Mouse (Mus musculus): ENCODE results near the gene Wipf2.

Gene Wipf2

DNA sequence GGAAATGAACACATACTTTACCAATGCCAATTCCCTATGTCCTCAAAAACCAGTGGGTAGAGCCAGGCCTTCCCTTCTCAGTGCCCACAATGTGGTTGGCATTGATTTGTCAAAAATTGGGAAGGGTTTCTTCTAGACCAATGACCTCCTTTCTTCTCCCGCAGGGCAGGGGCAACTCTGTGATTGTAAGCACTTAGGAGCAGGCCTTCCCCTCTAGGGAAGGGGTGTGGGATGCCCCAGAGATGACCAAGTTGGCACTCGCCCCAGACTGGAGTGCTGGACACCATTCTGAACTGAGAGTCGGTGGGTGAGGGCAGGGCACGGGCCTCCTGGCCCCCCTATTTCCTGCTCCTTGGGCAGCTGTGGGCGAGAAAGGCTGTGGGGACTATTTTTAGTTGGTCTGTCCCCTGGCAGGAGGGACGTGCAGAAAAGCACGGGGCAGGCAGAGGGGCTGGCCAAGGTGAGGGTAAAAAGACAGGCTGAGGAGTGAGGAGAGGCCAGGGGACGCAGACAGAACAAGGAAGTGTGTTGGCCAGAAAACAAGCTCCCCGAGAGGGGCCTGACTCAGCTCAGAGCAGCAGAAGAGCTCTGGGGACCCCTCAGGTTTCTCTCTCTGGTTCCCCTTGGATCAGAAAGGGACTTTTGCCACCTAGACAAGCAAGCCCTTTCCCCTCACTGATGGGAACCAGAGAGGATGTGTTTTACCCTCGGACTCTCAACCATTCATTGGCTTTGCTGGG is 67.5 kb downstream of the Wipf2 start:
- 47% methylated on average over 10 of the region's 10 CpGs for WGBS

DNA sequence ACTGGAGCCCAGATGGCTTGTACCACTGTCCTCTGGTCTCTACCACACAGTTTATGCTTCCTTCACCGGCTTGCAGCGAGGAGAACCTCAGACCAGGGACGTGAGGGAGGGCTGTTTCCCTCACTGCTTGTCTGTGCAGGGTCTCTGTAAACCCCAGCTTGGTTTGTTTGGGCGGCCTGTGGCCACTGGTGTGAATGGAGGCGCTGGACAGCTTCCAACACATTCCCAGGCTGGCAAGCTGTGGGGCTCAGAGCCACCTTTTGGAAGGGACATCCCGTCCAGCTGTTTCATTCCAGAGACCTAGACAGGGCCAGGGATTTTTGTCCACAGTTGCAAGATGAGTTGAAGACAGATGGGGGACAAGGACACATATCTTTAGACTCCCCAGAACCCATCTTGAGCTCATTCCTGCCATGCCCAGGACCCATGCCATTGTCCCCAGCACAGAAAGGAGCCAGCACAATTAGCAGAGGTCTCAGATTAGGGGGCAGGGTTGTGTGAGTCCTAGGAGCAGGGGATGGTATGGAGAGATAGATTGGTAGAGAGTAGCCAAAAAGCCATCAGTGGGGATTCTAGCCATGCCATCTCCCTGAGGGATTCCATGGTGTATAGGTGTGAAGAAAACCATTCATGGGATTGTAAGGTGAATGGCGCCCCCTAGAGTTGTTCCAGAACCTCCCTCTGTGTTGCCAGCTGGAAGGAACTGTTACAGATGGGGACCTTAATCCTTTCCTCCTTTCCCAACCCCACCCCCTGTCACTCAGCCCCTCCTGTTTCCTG is 68.3 kb downstream of the Wipf2 start:
- 55% methylated on average over 7 of the region's 7 CpGs for WGBS

DNA sequence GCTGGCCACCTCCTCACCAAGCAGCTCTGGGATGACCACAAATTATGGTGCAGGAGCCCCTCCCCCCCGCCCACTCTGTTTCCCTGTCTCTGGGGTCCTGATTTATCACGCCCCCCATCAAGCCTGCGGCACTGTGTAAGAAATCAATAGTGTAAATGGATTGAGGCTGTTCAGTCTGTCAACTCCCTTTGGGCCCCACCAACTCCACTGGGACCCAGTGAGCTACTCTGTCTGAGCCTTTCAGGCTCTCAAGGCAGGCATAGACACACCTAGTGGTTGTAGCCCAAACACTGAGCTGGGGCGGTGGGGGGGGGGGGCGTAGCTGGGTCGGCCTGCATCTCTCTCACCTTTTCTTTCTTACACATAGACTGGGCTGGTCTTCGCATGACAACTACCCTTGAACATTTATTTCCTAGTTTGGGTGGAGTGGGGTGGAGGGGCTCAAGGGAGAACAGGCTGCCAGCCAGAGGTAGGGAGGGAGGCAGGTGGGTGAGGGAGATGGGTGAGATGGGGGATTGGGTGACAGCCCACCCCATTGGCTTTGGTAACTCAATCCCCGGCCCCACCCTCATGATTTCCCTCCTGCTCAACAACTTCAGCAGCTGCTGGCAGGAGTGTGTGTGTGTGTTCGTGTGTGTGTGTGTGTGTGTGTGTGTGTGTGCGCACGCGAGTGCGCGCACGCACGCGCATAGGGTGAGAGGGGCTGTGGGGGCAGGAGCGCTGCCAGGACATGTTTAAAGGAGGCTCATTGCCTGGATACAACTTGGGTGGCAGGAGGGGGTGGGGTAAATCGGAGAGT is 69.1 kb downstream of the Wipf2 start:
- WGBS, result 38% methylated on average over 19 of the region's 19 CpGs

DNA sequence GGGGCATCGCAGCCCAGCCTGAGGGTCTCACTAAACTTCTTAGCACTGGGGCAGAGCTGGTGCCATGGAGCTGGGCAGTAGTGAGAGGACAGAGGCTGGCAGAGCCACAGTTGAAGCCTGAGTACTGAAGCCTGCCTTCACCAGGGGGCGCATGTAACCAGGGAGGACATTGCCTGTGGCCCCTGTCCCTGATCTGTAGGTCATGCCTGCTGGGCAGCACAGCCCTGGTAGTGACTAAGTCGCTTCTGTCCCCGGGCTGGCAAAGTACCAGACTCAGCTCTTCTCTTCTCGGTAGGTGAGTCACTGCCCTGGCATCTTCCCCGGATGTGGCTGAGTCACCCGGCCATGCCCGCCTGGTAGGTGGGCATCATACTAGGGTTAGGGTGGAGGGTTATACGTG is 69.7 kb downstream of the Wipf2 start:
- 16% methylated on average over 9 of the region's 9 CpGs for WGBS

GRCm38 (mm10) chr11:98933847-98934246 is 70.4 kb downstream of the Wipf2 start:
- 82% methylated on average over 2 of the region's 2 CpGs for WGBS

- 85% methylated on average over 3 of the region's 3 CpGs for WGBS
Measured at GRCm38 (mm10) chr11:98934367-98934766, 70.9 kb downstream of the Wipf2 start.

- 94% methylated on average over 3 of the region's 3 CpGs for WGBS
Measured at GRCm38 (mm10) chr11:98935123-98935522, 71.7 kb downstream of the Wipf2 start.

GRCm38 (mm10) chr11:98936170-98936569 is 72.7 kb downstream of the Wipf2 start:
- 55% methylated on average over 29 of the region's 29 CpGs for WGBS

DNA sequence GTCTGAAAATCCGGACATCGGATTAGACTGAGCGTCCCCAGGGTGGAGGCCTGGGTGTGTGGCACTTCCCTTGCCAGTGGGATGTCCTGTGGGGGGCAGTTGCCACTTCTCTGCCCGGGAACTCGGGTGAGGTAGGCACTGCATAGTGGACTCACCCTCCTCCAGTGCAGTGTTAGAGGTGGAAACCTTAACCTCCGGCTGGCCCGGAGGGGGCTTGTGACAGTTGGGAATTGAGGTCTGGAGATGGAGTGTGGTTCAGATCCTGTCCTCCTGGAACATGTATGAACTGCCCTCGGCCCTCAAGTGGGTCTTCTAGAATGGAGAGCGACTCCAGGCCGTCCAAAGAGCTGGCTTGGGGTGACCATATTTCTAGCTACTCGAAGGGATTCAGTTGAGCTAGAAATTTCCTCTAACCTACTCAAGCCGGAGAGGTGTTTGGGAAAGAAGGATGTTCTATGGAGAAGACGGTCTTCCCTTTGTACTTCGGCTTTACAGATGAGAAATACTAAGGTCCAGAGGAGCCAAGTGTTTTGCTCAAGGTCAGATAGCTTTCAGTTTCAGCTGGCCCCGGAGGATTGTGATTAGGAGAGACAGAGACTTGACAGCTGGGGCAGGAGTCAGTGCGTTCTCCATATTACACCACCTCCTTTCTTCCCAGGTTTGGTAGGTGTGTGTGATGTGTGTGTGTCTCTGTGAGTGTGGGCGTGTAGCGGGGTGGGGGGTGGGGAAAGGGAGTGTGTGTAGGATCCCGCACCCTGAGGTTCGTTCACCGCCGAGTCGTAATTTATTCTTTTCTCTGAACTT is 73.4 kb downstream of the Wipf2 start:
- 21% methylated on average over 23 of the region's 23 CpGs for WGBS

DNA sequence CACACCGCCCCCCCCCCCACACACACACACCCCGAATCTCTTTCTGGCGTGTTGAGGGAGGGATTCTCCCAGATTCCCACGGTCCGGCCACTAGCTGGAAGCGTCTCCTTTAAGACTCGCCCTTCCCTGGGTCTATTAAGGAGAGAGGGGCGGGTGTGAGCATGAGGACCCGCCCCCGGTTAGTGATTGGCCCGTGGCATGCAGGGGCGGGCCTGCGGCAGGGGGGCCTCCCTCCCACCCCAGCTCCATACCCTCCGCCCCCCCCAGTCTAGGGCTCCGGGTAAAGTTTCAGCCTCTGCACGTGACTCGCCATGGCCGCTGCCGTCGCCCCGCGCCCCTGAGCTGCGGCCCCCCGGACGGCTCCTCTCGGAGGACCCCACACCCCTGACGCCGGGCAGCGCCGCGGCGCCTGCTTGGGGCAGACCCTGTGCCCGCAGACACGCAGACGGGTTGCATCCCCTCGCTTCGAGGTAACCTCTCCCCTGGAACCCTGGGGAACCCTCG is 74.0 kb downstream of the Wipf2 start:
- 1% methylated on average over 38 of the region's 38 CpGs for WGBS

- WGBS, result under 1% methylated on average over 39 of the region's 39 CpGs
Measured at GRCm38 (mm10) chr11:98937914-98938694, 74.7 kb downstream of the Wipf2 start.

GRCm38 (mm10) chr11:98938701-98939083 is 75.3 kb downstream of the Wipf2 start:
- WGBS, result 59% methylated on average over 7 of the region's 7 CpGs

- 53% methylated on average over 15 of the region's 15 CpGs for WGBS
Measured at GRCm38 (mm10) chr11:98939084-98939952, 75.9 kb downstream of the Wipf2 start.

DNA sequence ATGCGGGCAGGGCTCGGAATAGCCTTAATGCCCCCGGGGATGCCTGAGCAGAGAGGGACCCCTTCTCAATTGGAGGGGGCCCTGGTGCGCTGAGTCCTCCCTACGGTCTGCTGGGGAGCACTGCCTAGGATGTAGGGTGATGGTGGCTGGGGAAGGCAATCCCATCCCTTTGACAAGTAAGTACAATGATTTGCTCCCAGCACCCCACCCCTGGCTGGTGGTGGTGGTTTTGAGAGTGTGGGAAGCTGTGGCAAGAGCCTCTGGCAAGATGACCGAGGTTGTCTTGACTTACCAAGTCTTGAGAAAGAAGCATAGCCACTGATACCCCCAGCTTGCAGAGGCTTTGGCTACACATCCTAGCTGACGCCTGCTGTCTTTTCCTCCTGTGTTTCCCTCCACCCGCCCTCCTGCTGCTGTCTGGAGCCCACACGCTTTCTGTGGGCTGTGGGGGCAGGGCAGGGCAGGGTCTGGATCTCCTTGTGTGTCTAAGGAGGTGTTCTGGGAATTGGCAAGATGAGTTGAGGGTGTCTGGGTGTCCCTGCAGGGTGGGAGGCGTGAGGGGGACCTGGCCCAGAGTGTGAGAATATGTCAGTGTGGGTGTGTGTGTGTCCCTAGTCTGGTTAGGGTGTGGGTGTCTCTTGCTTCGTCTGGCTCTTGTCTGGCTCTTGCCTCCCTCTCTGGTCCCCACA is 76.7 kb downstream of the Wipf2 start:
- WGBS, result 44% methylated on average over 11 of the region's 11 CpGs

- 35% methylated on average over 3 of the region's 3 CpGs for WGBS
Measured at GRCm38 (mm10) chr11:98940776-98941175, 77.3 kb downstream of the Wipf2 start.

GRCm38 (mm10) chr11:98941341-98941825 is 77.9 kb downstream of the Wipf2 start:
- WGBS, result 3% methylated on average over 12 of the region's 12 CpGs

DNA sequence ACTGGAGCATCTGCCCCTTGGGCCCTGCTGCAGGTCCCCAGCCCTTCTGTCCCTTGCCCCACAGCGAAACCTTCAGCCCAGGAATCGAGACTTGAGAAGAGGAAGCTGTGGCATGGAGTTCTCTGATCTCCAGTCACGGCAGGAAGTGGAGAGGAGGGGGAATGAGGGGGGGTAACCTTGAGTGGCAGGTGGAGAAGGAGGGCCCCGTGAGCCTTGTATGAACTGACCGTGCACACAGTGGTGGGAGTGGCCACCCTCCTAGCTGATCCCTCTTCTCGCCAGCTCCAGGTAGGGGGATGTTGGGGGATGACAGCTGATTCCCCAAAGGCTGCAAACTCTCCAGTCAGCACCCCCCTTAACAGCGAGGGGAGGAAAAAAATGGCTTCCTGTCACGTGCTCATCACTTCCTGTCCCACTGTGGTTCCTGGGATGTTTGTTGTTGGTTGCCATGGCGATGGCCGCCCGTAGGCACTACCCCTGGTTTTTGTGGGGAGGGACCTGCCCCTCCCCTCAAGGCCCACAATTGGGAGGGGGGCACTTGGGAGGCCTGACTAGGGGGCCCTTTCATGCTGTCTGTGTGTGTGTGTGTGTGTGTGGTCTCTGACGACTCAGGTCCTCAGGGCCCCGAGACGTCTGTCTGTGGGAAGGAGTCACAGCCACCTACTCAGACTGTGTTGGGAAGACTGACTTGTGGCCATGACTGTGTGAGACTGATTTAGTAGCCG is 78.5 kb downstream of the Wipf2 start:
- 6% methylated on average over 15 of the region's 15 CpGs for WGBS

- 17% methylated on average over 3 of the region's 3 CpGs for WGBS
Measured at GRCm38 (mm10) chr11:98942555-98942922, 79.1 kb downstream of the Wipf2 start.
